Mouse (Mus musculus) hindbrain, embryonic 12.5 days (tissue): ENCODE measurements around the gene Mapk13. TPM values are rescaled to one million over a fixed set of nuclear protein-coding genes. Genes with fewer than 3 reads are reported as not detected.
"Not testable (repeated sequence)": the region's sequence is repeated elsewhere in the genome, so short reads cannot be mapped to it uniquely, and the experiment has no call there.

Experiments
- ATAC-seq: fragments of 200-750 bp; cut with Nextera tagmentation; 2 replicates; pipeline ENCODE4 v1.8.0; 2017; ENCODE audit warnings: moderate TSS enrichment; ENCODE audit not compliant: low FRiP score
- H3K27ac ChIP-seq: fragments of 300-500 bp; sonication (generic); 2 replicates; pipeline ENCODE4 v1.5.1; 2016; ENCODE audit warnings: mild to moderate bottlenecking
- H3K27me3 ChIP-seq: fragments of 300-500 bp; sonication (generic); 2 replicates; pipeline ENCODE4 v1.6.1; 2016; ENCODE audit warnings: mild to moderate bottlenecking
- H3K36me3 ChIP-seq: fragments of 300-500 bp; sonication (generic); 2 replicates; pipeline ENCODE4 v1.6.1; 2016; ENCODE audit warnings: mild to moderate bottlenecking
- H3K4me1 ChIP-seq: fragments of 300-500 bp; sonication (generic); 2 replicates; pipeline ENCODE4 v1.6.1; 2016
- H3K4me2 ChIP-seq: fragments of 300-500 bp; sonication (generic); replicated peaks from 2 replicates; pipeline ENCODE4 v1.6.1; 2016; ENCODE audit warnings: mild to moderate bottlenecking
- H3K4me3 ChIP-seq: fragments of 300-500 bp; sonication (generic); 2 replicates; pipeline ENCODE4 v1.5.1; 2016; ENCODE audit warnings: mild to moderate bottlenecking
- H3K9ac ChIP-seq: fragments of 300-500 bp; sonication (generic); 2 replicates; pipeline ENCODE4 v1.6.1; 2016; ENCODE audit warnings: mild to moderate bottlenecking, moderate library complexity
- H3K9me3 ChIP-seq: fragments of 300-500 bp; sonication (generic); replicated peaks from 2 replicates; pipeline ENCODE4 v1.6.1; 2016; ENCODE audit warnings: mild to moderate bottlenecking
- WGBS: fragments of 180-500 bp; shearing (Covaris S2); methylation state at CpG from one replicate; pipeline ENCODE4 v1.1.7; 2016; 5-methylcytosine and 5-hydroxymethylcytosine counted together
- polyA plus RNA-seq: library from polyadenylated mRNA; unstranded; fragments of >200 nt; fragmentation: Nextera tagmentation; extraction: Ambion mirVana; gene quantifications from 2 replicates; pipeline ENCODE4 v1.2.1, GENCODE M21; 2016

Mapk13 gene
- polyA plus RNA-seq, 1 experiment from 2014 or later = 6.5 TPM

GRCm38 (mm10) chr17:28756447-28756846 is 12.7 kb upstream of the Mapk13 start:
- no peaks in the 10 kb centered on the region for H3K4me1 ChIP-seq
- no peaks in the 10 kb centered on the region for H3K27me3 ChIP-seq
- H3K27ac ChIP-seq = no peak overlapping the region
- no peak overlapping the region for H3K4me3 ChIP-seq
- no peaks in the 10 kb centered on the region for H3K9me3 ChIP-seq
- no peak overlapping the region for H3K4me2 ChIP-seq
- ATAC-seq = no peak
- WGBS = 70% methylated on average over 5 of the region's 5 CpGs
- H3K9ac ChIP-seq = no peak overlapping the region
- no peaks in the 10 kb centered on the region for H3K36me3 ChIP-seq

- Histone ChIP-seq H3K27me3 (no peaks in the 10 kb centered on the region), H3K4me1 (no peaks in the 10 kb centered on the region), H3K27ac (no peak overlapping the region), H3K4me2 (no peak overlapping the region), H3K9me3 (no peaks in the 10 kb centered on the region), H3K9ac (no peak overlapping the region), H3K36me3 (no peaks in the 10 kb centered on the region), H3K4me3 (no peak overlapping the region)
- 88% methylated on average over 2 of the region's 2 CpGs for whole genome bisulfite sequencing
- ATAC-seq = no peak
These were observed 11.6 kb upstream of the Mapk13 start for GRCm38 (mm10) chr17:28757470-28757869.

- H3K27me3 ChIP-seq = no peaks in the 10 kb centered on the region
- 65% methylated on average over 8 of the region's 8 CpGs for WGBS
- no peaks in the 10 kb centered on the region for H3K36me3 ChIP-seq
- no peak for ATAC-seq
- no peaks in the 10 kb centered on the region for H3K9me3 ChIP-seq
- H3K4me2 ChIP-seq = no peak overlapping the region
- no peak overlapping the region for H3K27ac ChIP-seq
- H3K4me1 ChIP-seq = no peaks in the 10 kb centered on the region
- no peak overlapping the region for H3K9ac ChIP-seq
- no peak overlapping the region for H3K4me3 ChIP-seq
These were observed 8.3 kb upstream of the Mapk13 start for GRCm38 (mm10) chr17:28760736-28761312.

- 15% methylated on average over 3 of the region's 3 CpGs for whole genome bisulfite sequencing
- no peaks in the 10 kb centered on the region for H3K36me3 ChIP-seq
- ATAC-seq = no peak
- no peak overlapping the region for H3K9ac ChIP-seq
- no peaks in the 10 kb centered on the region for H3K9me3 ChIP-seq
- H3K27me3 ChIP-seq = peaks cover 5% of the 10 kb centered on the region; the same call in 1 of the 2 replicates
- H3K27ac ChIP-seq = no peak overlapping the region
- H3K4me1 ChIP-seq = no peaks in the 10 kb centered on the region
- no peak overlapping the region for H3K4me2 ChIP-seq
- H3K4me3 ChIP-seq = no peak overlapping the region
These were observed 7.2 kb upstream of the Mapk13 start for GRCm38 (mm10) chr17:28761871-28762270.

GRCm38 (mm10) chr17:28766203-28766602 is 2.9 kb upstream of the Mapk13 start:
- 83% methylated on average over 3 of the region's 3 CpGs for WGBS
- Histone ChIP-seq H3K9me3 (no peaks in the 10 kb centered on the region), H3K27me3 (peaks cover 45% of the 10 kb centered on the region), H3K4me1 (peaks cover 14% of the 10 kb centered on the region), H3K27ac (no peak overlapping the region), H3K9ac (no peak overlapping the region), H3K4me3 (no peak overlapping the region), H3K36me3 (no peaks in the 10 kb centered on the region), H3K4me2 (no peak overlapping the region)
- no peak for ATAC-seq

GRCm38 (mm10) chr17:28766781-28767515 is 2.1 kb upstream of the Mapk13 start:
- 72% methylated on average over 11 of the region's 11 CpGs for WGBS
- Histone ChIP-seq H3K27ac (no peak overlapping the region), H3K4me2 (no peak overlapping the region), H3K36me3 (no peaks in the 10 kb centered on the region), H3K4me3 (no peak overlapping the region), H3K9me3 (no peaks in the 10 kb centered on the region), H3K9ac (no peak overlapping the region), H3K4me1 (peaks cover 14% of the 10 kb centered on the region), H3K27me3 (peaks cover 48% of the 10 kb centered on the region)
- ATAC-seq = no peak

GRCm38 (mm10) chr17:28769875-28770421 is 851 bp downstream of the Mapk13 start:
- Histone ChIP-seq H3K4me1 (peaks cover 14% of the 10 kb centered on the region), H3K9ac (peak overlapping the region; percentile 43; the same call in 1 of the 2 replicates), H3K4me3 (peak overlapping the region; percentile 34), H3K9me3 (no peaks in the 10 kb centered on the region), H3K27ac (no peak overlapping the region), H3K4me2 (peak overlapping the region; percentile 63), H3K27me3 (peaks cover 51% of the 10 kb centered on the region), H3K36me3 (no peaks in the 10 kb centered on the region)
- 6% methylated on average over 24 of the region's 24 CpGs for WGBS
- ATAC-seq = no peak

GRCm38 (mm10) chr17:28771289-28771688 is 2.2 kb downstream of the Mapk13 start:
- no peak overlapping the region for H3K4me3 ChIP-seq
- no peak overlapping the region for H3K4me2 ChIP-seq
- WGBS = 92% methylated on average over 5 of the region's 5 CpGs
- H3K9me3 ChIP-seq = no peaks in the 10 kb centered on the region
- no peak overlapping the region for H3K9ac ChIP-seq
- H3K36me3 ChIP-seq = no peaks in the 10 kb centered on the region
- H3K27me3 ChIP-seq = peaks cover 51% of the 10 kb centered on the region
- no peak overlapping the region for H3K27ac ChIP-seq
- ATAC-seq = no peak
- H3K4me1 ChIP-seq = peaks cover 14% of the 10 kb centered on the region

GRCm38 (mm10) chr17:28774303-28774702 is 5.2 kb downstream of the Mapk13 start:
- H3K4me3 ChIP-seq, H3K4me1 ChIP-seq, H3K9me3 ChIP-seq, H3K9ac ChIP-seq, ATAC-seq, H3K27ac ChIP-seq, H3K4me2 ChIP-seq, H3K36me3 ChIP-seq: not testable (repeated sequence)
- peaks cover 25% of the 10 kb centered on the region for H3K27me3 ChIP-seq
- WGBS = 98% methylated on average over 8 of the region's 9 CpGs

GRCm38 (mm10) chr17:28775161-28775560 is 6.1 kb downstream of the Mapk13 start:
- Histone ChIP-seq H3K27ac (no peak overlapping the region), H3K9ac (no peak overlapping the region), H3K9me3 (no peaks in the 10 kb centered on the region), H3K4me1 (peaks cover under 1% of the 10 kb centered on the region), H3K36me3 (no peaks in the 10 kb centered on the region), H3K27me3 (peaks cover 17% of the 10 kb centered on the region), H3K4me3 (no peak overlapping the region), H3K4me2 (no peak overlapping the region)
- ATAC-seq = no peak
- WGBS = 86% methylated on average over 4 of the region's 4 CpGs

- no peak for ATAC-seq
- Histone ChIP-seq H3K4me1 (peaks cover 5% of the 10 kb centered on the region; the same call in 1 of the 2 replicates), H3K9ac (no peak overlapping the region), H3K4me2 (no peak overlapping the region), H3K9me3 (no peaks in the 10 kb centered on the region), H3K27me3 (peaks cover 3% of the 10 kb centered on the region; the same call in 1 of the 2 replicates), H3K4me3 (no peak overlapping the region), H3K36me3 (no peaks in the 10 kb centered on the region), H3K27ac (no peak overlapping the region)
- 91% methylated on average over 3 of the region's 3 CpGs for WGBS
These were observed 7.7 kb downstream of the Mapk13 start for GRCm38 (mm10) chr17:28776817-28777216.

- WGBS = 83% methylated on average over 16 of the region's 16 CpGs
- no peak for ATAC-seq
- no peak overlapping the region for H3K4me2 ChIP-seq
- no peaks in the 10 kb centered on the region for H3K9me3 ChIP-seq
- no peak overlapping the region for H3K9ac ChIP-seq
- H3K36me3 ChIP-seq = no peaks in the 10 kb centered on the region
- H3K4me1 ChIP-seq = peaks cover 5% of the 10 kb centered on the region; the same call in 1 of the 2 replicates
- H3K27ac ChIP-seq = no peak overlapping the region
- H3K27me3 ChIP-seq = peaks cover under 1% of the 10 kb centered on the region; the same call in 1 of the 2 replicates
- no peak overlapping the region for H3K4me3 ChIP-seq
These were observed 8.3 kb downstream of the Mapk13 start for GRCm38 (mm10) chr17:28777231-28778005.
